Mouse (Mus musculus) cortical plate, adult 2 months (tissue): ENCODE data around the gene Kcnk2. TPM values are rescaled to one million over a fixed set of nuclear protein-coding genes. Genes with fewer than 3 reads are reported as not detected.

Experiments
- H3K27ac ChIP-seq: fragments of 200-500 bp; 2 replicates; pipeline ENCODE4 v1.5.1; 2012; ENCODE audit warnings: low read length, control low read depth, inconsistent platforms; ENCODE audit not compliant: insufficient read depth
- H3K4me1 ChIP-seq: fragments of 200-500 bp; 2 replicates; pipeline ENCODE4 v1.6.1; 2011; ENCODE audit warnings: low read length; ENCODE audit not compliant: control insufficient read depth, insufficient read depth
- H3K4me3 ChIP-seq: fragments of 200-500 bp; 2 replicates; pipeline ENCODE4 v1.5.1; 2011; ENCODE audit warnings: mild to moderate bottlenecking, low read length, control low read depth; ENCODE audit not compliant: insufficient read depth
- CTCF ChIP-seq: fragments of 200-500 bp; IDR thresholded peaks from 2 replicates; pipeline ENCODE4 v1.5.1; 2011; ENCODE audit warnings: mild to moderate bottlenecking, control low read depth, low read length; ENCODE audit not compliant: insufficient read depth; ENCODE audit errors: extremely low read depth
- POLR2A ChIP-seq: fragments of 200-500 bp; IDR thresholded peaks from 2 replicates; pipeline ENCODE4 v1.6.1; 2011; ENCODE audit warnings: mild to moderate bottlenecking, low read length, control low read depth; ENCODE audit not compliant: insufficient read depth; ENCODE audit errors: extremely low read depth
- polyA plus RNA-seq: library from polyadenylated mRNA; depleted of rRNA; stranded (reverse); fragments of >200 nt; gene quantifications from 2 replicates; pipeline ENCODE4 v1.2.3, GENCODE M21; 2012

Kcnk2 gene
- polyA plus RNA-seq, 1 experiment = 40.2 TPM

- no peaks in the 10 kb centered on the region for H3K4me1 ChIP-seq
- TF ChIP-seq POLR2A = no peak
- no peak for TF ChIP-seq CTCF
- no peak overlapping the region for H3K4me3 ChIP-seq
- no peak overlapping the region for H3K27ac ChIP-seq
Observed at GRCm38 (mm10) chr1:189403546-189403945, 1.5 kb upstream of the Kcnk2 start.

- no peaks in the 10 kb centered on the region for H3K4me1 ChIP-seq
- H3K4me3 ChIP-seq = no peak overlapping the region
- H3K27ac ChIP-seq = no peak overlapping the region
- no peak for TF ChIP-seq POLR2A
Observed at GRCm38 (mm10) chr1:189403139-189403538, 1.1 kb upstream of the Kcnk2 start.

- TF ChIP-seq CTCF = no peak
- TF ChIP-seq POLR2A = no peak
- Histone ChIP-seq H3K27ac (no peak overlapping the region), H3K4me3 (no peak overlapping the region), H3K4me1 (no peaks in the 10 kb centered on the region)
Observed at GRCm38 (mm10) chr1:189386848-189387247, 15.2 kb downstream of the Kcnk2 start.

- Histone ChIP-seq H3K4me3 (no peak overlapping the region), H3K4me1 (no peaks in the 10 kb centered on the region), H3K27ac (no peak overlapping the region)
- no peak for TF ChIP-seq POLR2A
- TF ChIP-seq CTCF = no peak
Observed at GRCm38 (mm10) chr1:189386141-189386540, 15.9 kb downstream of the Kcnk2 start.

DNA sequence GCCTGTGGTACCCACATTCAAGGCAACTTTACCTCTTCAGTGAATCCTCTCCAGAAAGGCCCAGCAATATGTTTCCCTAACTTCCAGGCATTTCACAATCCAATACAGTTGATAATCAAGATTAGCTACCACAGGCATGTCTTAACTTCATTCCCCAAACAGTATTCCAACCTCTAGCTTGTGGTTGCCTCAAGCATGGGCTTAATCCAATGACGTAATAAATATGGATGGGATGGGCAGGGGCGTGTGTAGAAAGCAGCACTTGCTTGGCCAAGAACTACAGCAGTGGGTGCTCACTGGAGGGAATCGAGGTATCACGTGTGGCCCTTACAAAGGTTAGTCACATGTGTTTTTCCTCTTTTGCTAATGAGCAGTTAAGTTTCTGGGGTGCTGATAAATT is 34.4 kb downstream of the Kcnk2 start:
- Histone ChIP-seq H3K27ac (no peak overlapping the region), H3K4me3 (no peak overlapping the region), H3K4me1 (no peaks in the 10 kb centered on the region)
- TF ChIP-seq POLR2A = no peak
- TF ChIP-seq CTCF = no peak

GRCm38 (mm10) chr1:189364188-189364587 is 37.9 kb downstream of the Kcnk2 start:
- no peaks in the 10 kb centered on the region for H3K4me1 ChIP-seq

GRCm38 (mm10) chr1:189362579-189362978 is 39.5 kb downstream of the Kcnk2 start:
- H3K27ac ChIP-seq = no peak overlapping the region

More at GRCm38 (mm10) chr1:189364188-189364587, 37.9 kb downstream of the Kcnk2 start:
- no peak overlapping the region for H3K27ac ChIP-seq
- no peak for TF ChIP-seq CTCF
- no peak for TF ChIP-seq POLR2A
- no peak overlapping the region for H3K4me3 ChIP-seq

DNA sequence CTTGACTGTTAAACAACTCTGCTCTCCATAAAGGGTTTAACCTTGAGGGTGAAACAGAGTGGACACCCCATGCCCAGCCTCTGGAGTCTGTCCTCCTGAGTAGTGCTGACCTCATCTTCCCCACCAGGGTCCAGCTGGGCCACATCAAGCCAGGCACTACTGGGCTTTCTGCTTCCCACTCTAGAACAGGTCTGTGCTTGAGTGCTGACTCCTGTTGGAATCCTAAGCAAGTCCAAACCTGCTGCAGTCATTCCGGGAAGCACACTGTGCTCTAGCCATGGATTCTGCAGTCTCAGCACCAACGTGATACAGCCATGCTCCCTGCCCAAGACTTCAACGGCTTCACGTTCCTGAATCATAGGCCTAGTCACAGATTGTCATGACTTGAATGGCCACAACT is 42.4 kb downstream of the Kcnk2 start:
- TF ChIP-seq CTCF = no peak
- no peak for TF ChIP-seq POLR2A
- Histone ChIP-seq H3K4me3 (no peak overlapping the region), H3K4me1 (no peaks in the 10 kb centered on the region), H3K27ac (no peak overlapping the region)

More at GRCm38 (mm10) chr1:189362579-189362978, 39.5 kb downstream of the Kcnk2 start:
- TF ChIP-seq CTCF = no peak
- TF ChIP-seq POLR2A = no peak
- no peaks in the 10 kb centered on the region for H3K4me1 ChIP-seq
- no peak overlapping the region for H3K4me3 ChIP-seq

GRCm38 (mm10) chr1:189353887-189354286 is 48.2 kb downstream of the Kcnk2 start:
- H3K4me3 ChIP-seq = no peak overlapping the region
- H3K4me1 ChIP-seq = no peaks in the 10 kb centered on the region
- H3K27ac ChIP-seq = no peak overlapping the region
- TF ChIP-seq CTCF = no peak
- TF ChIP-seq POLR2A = no peak

DNA sequence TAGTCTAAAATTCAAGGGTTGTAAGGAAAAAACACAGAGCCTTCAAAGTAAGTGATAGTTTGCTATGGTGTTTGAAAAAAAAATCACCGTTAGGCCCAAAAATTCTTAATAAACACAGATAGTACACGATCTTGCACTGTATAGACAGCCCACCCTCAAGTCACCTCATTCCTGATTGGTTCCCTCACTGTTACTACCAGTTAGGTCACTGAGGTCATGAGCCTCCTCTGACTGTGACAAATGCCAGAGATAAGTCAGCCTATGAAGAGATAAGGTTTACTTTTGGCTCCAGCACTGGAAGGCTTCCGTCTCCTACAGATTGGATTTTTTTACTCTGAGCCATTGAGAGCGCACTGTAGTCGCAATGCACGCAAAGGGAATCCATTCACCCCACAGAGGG is 50.3 kb downstream of the Kcnk2 start:
- Histone ChIP-seq H3K27ac (no peak overlapping the region), H3K4me1 (no peaks in the 10 kb centered on the region), H3K4me3 (no peak overlapping the region)
- TF ChIP-seq CTCF (no peak), POLR2A (no peak)

GRCm38 (mm10) chr1:189349205-189349604 is 52.9 kb downstream of the Kcnk2 start:
- H3K4me1 ChIP-seq = peaks cover under 1% of the 10 kb centered on the region; the same call in 1 of the 2 replicates
- H3K4me3 ChIP-seq = no peak overlapping the region
- TF ChIP-seq CTCF (no peak), POLR2A (no peak)
- no peak overlapping the region for H3K27ac ChIP-seq
